Mouse (Mus musculus) bone marrow macrophage, adult 2 months (primary cell): Measurements from ENCODE around the gene Hdac11.

Source experiments
- CTCF ChIP-seq: IDR thresholded peaks from 2 replicates; pipeline ENCODE4 v1.5.1; 2012; ENCODE audit warnings: low read depth, mild to moderate bottlenecking, low read length, moderate library complexity
- POLR2A ChIP-seq: IDR thresholded peaks from 2 replicates; pipeline ENCODE4 v1.6.1; 2012; ENCODE audit warnings: mild to moderate bottlenecking, low read depth, low read length, borderline replicate concordance

DNA sequence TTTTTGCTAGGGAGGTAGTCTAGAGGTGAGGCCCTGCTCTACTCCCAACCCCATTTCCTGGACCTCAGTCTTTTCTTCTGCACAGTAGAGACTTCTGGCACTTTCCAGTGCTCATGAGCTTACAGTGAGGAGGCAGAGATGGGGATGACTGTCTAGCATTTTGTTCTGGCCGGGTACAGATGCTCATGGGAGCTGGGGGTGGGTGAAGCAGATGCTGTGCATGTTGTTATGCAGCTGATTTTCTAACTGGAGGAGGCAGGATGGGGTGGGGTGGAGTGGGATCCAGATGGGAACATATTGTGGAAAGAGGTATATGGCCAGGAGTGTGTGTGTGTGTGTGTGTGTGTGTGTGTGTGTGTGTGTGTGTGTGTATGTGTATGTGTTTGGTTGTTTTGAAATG, 59.0 kb downstream of the Hdac11 start:
- TF ChIP-seq POLR2A (no peak), CTCF (no peak)
